Mouse (Mus musculus) midbrain, embryonic 11.5 days (tissue): ENCODE results near the gene Stk33. TPM values are rescaled to one million over a fixed set of nuclear protein-coding genes. Genes with fewer than 3 reads are reported as not detected.
A peak's percentile ranks its signal among the peaks of the same experiment; 100 is the strongest.

Experiments used
- ATAC-seq: fragments of 200-750 bp; cut with Nextera tagmentation; 2 replicates; pipeline ENCODE4 v1.8.0; 2017; ENCODE audit warnings: moderate TSS enrichment, moderate library complexity; ENCODE audit not compliant: low FRiP score
- DNase-seq: peaks from one replicate; pipeline ENCODE4 v3.0.0; 2015; ENCODE audit warnings: low spot score; ENCODE audit errors: missing footprints
- H3K27ac ChIP-seq: fragments of 300-500 bp; sonication (generic); 2 replicates; pipeline ENCODE4 v1.5.1; 2014; ENCODE audit warnings: low read depth, low read length
- H3K27me3 ChIP-seq: fragments of 300-500 bp; sonication (generic); 2 replicates; pipeline ENCODE4 v1.6.1; 2014; ENCODE audit warnings: mild to moderate bottlenecking, low read length, moderate library complexity, mixed read lengths; ENCODE audit not compliant: control insufficient read depth, insufficient read depth
- H3K36me3 ChIP-seq: fragments of 300-500 bp; sonication (generic); 2 replicates; pipeline ENCODE4 v1.6.1; 2014; ENCODE audit warnings: mild to moderate bottlenecking, low read length, moderate library complexity, mixed read lengths; ENCODE audit not compliant: control insufficient read depth, insufficient read depth
- H3K4me1 ChIP-seq: fragments of 300-500 bp; sonication (generic); 2 replicates; pipeline ENCODE4 v1.6.1; 2014; ENCODE audit warnings: low read length; ENCODE audit not compliant: control insufficient read depth, insufficient read depth
- H3K4me2 ChIP-seq: fragments of 300-500 bp; sonication (generic); 2 replicates; pipeline ENCODE4 v1.6.1; 2014; ENCODE audit warnings: mild to moderate bottlenecking, moderate library complexity
- H3K4me3 ChIP-seq: fragments of 300-500 bp; sonication (generic); 2 replicates; pipeline ENCODE4 v1.5.1; 2014; ENCODE audit warnings: low read depth, low read length
- H3K9ac ChIP-seq: fragments of 300-500 bp; sonication (generic); 2 replicates; pipeline ENCODE4 v1.6.1; 2014; ENCODE audit warnings: low read length
- H3K9me3 ChIP-seq: fragments of 300-500 bp; sonication (generic); 2 replicates; pipeline ENCODE4 v1.6.1; 2016; ENCODE audit warnings: low read length; ENCODE audit not compliant: control insufficient read depth
- WGBS: fragments of 180-500 bp; shearing (Covaris S2); extraction: QIAGEN DNeasy Blood & Tissue Kit; methylation state at CpG from one replicate; pipeline ENCODE4 v1.1.7; 2014; 5-methylcytosine and 5-hydroxymethylcytosine counted together
- polyA plus RNA-seq: library from polyadenylated mRNA; unstranded; fragments of >200 nt; fragmentation: Nextera tagmentation; extraction: Ambion mirVana; gene quantifications from 2 replicates; pipeline ENCODE4 v1.2.1, GENCODE M21; 2014

Gene Stk33
- polyA plus RNA-seq, 1 experiment from 2014 or later: 28.4 TPM

DNA sequence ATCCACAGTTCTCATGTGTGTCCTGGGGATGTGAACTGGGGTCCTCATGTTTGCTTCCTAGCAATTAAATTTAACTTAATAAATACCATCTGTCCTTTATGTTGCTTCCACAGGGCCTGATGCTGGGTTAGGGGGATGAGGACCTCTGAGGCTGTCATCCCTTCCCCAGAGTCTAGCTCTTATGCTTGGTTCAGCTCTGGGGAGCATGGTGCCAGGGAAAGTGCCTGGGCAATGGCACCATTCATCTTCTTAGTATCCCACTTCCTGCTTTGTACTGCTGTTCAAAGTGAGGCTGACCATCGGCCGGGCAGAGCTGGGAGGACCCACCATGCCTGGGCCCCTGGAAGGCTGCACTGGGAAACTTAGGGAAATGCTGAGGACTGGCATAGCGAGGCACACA is 163.7 kb downstream of the Stk33 start:
- DNase-seq (no peak), ATAC-seq (no peak)
- no peak overlapping the region for H3K4me3 ChIP-seq
- H3K27ac ChIP-seq: no peak overlapping the region
- no peak overlapping the region for H3K4me2 ChIP-seq
- H3K4me1 ChIP-seq: no peaks in the 10 kb centered on the region
- no peaks in the 10 kb centered on the region for H3K9me3 ChIP-seq
- H3K9ac ChIP-seq: no peak overlapping the region
- 82% methylated on average over 3 of the region's 3 CpGs for WGBS
- H3K27me3 ChIP-seq: no peaks in the 10 kb centered on the region
- no peaks in the 10 kb centered on the region for H3K36me3 ChIP-seq

DNA sequence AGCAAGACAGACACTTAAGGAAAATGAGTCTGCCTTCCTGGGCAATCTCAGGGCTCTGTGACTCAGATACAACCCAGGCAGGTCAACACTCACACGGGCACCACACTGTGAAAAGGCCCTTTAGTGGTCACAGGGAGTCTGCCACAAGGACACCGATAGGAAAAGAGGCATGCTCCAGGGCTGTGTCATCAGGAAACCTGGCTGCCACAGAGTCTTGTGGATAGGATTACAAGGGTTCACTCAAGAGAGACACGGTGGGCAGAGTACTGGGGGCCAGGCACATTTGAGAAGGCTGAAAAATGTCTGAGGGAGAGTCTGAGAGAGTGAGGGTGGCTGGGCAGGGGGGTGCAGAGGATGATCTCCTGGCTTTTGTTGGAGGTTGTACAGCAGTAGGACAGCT is 164.6 kb downstream of the Stk33 start:
- DNase-seq (no peak), ATAC-seq (no peak)
- Histone ChIP-seq H3K9ac (no peak overlapping the region), H3K4me2 (no peak overlapping the region), H3K27me3 (no peaks in the 10 kb centered on the region), H3K27ac (no peak overlapping the region), H3K4me3 (no peak overlapping the region), H3K9me3 (no peaks in the 10 kb centered on the region), H3K36me3 (no peaks in the 10 kb centered on the region), H3K4me1 (no peaks in the 10 kb centered on the region)
- 72% methylated on average over 3 of the region's 3 CpGs for WGBS

DNA sequence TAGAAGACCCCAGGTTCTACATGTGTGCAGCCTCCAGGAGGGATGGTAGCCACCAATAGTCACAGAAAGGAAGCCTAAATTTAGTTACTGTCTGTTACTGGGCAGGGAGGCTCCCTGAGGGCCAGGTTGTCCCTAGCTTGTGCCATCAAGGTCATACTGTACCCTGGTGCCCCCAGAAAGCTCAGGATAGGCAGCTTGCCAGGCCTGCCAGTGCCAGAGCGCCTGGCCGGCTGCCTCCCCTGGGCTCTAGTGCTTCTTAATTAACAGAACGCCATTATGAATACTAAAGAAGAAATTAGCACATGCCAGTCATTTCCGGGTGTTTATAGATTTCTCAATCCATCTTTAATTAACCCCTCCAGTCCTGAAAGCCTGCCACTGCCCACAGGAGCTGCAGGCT is 169.8 kb downstream of the Stk33 start:
- DNase-seq: no peak
- Histone ChIP-seq H3K4me2 (no peak overlapping the region), H3K4me3 (no peak overlapping the region), H3K27me3 (no peaks in the 10 kb centered on the region), H3K4me1 (no peaks in the 10 kb centered on the region), H3K9ac (no peak overlapping the region), H3K9me3 (no peaks in the 10 kb centered on the region), H3K27ac (no peak overlapping the region), H3K36me3 (no peaks in the 10 kb centered on the region)
- no peak for ATAC-seq
- 88% methylated on average over 4 of the region's 4 CpGs for WGBS

DNA sequence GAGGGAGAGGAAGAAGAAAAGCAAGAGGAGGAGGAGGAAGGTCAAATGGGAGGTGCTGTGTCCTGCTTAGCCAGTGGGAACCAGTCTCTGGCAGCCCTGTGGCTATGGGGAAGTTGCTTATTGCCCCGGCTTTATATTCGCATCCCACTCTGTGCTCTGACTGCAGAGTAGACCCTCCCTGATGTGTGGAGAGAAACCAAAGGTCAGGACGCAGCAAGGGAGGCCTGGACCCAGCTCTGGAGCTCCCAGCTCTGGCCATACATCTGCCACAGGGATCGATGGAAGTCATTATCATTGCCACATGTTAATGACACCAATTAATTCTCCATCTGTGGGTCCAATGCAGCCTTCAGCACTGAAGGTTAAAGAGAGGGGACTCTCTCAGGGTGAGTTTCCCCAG is 171.5 kb downstream of the Stk33 start:
- H3K4me3 ChIP-seq: no peak overlapping the region
- no peaks in the 10 kb centered on the region for H3K4me1 ChIP-seq
- DNase-seq: no peak
- peak; percentile 51 for ATAC-seq
- no peaks in the 10 kb centered on the region for H3K9me3 ChIP-seq
- no peak overlapping the region for H3K9ac ChIP-seq
- WGBS: 77% methylated on average over 4 of the region's 4 CpGs
- H3K36me3 ChIP-seq: no peaks in the 10 kb centered on the region
- H3K4me2 ChIP-seq: no peak overlapping the region
- H3K27ac ChIP-seq: no peak overlapping the region
- no peaks in the 10 kb centered on the region for H3K27me3 ChIP-seq

DNA sequence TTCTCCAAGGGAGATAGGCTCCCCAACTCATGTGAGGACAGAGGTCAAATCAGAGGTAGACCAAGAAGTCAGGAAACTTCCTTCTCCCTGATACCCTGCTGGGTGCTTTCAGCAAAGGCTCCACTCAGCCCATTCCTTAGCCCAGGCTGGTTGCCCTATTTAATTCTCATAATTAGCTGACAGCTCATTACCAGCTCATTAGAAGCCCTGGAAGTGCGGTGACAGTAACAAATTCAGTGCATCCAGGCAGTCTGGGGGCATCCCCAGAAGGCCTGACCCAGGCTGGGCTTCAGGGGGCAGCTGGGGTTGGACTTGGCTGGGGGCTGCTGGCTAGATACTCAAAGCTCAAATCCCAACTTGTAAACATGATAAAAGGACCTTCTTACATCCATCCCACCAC is 172.7 kb downstream of the Stk33 start:
- Histone ChIP-seq H3K9ac (no peak overlapping the region), H3K27ac (no peak overlapping the region), H3K4me2 (no peak overlapping the region), H3K36me3 (no peaks in the 10 kb centered on the region), H3K27me3 (no peaks in the 10 kb centered on the region), H3K4me1 (no peaks in the 10 kb centered on the region), H3K4me3 (no peak overlapping the region), H3K9me3 (no peaks in the 10 kb centered on the region)
- WGBS: 67% methylated on average over 1 of the region's 1 CpGs
- ATAC-seq (no peak), DNase-seq (no peak)

DNA sequence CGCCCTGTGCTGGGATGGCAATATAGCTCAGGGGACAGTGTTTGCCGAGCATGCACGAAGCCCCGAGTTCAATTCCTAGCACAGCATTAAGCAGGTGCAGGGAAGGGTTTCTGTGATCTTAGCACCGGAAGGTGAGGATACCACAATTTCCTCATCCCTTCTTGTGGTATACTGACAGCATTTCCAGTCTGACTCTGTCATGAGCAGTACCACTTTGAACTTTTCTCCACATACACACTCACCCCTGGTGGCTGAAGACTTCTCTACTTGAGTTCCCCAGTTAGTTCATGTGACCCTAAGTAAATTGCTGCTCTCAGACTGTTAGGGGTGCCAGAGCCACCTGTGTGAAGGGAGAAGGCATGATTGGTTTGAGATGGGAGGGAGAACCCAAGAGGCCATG is 173.3 kb downstream of the Stk33 start:
- no peak overlapping the region for H3K9ac ChIP-seq
- H3K4me2 ChIP-seq: no peak overlapping the region
- H3K36me3 ChIP-seq: no peaks in the 10 kb centered on the region
- no peak overlapping the region for H3K27ac ChIP-seq
- no peak overlapping the region for H3K4me3 ChIP-seq
- H3K27me3 ChIP-seq: no peaks in the 10 kb centered on the region
- no peaks in the 10 kb centered on the region for H3K9me3 ChIP-seq
- no peak for ATAC-seq
- no peak for DNase-seq
- no peaks in the 10 kb centered on the region for H3K4me1 ChIP-seq
- 94% methylated on average over 5 of the region's 5 CpGs for WGBS

DNA sequence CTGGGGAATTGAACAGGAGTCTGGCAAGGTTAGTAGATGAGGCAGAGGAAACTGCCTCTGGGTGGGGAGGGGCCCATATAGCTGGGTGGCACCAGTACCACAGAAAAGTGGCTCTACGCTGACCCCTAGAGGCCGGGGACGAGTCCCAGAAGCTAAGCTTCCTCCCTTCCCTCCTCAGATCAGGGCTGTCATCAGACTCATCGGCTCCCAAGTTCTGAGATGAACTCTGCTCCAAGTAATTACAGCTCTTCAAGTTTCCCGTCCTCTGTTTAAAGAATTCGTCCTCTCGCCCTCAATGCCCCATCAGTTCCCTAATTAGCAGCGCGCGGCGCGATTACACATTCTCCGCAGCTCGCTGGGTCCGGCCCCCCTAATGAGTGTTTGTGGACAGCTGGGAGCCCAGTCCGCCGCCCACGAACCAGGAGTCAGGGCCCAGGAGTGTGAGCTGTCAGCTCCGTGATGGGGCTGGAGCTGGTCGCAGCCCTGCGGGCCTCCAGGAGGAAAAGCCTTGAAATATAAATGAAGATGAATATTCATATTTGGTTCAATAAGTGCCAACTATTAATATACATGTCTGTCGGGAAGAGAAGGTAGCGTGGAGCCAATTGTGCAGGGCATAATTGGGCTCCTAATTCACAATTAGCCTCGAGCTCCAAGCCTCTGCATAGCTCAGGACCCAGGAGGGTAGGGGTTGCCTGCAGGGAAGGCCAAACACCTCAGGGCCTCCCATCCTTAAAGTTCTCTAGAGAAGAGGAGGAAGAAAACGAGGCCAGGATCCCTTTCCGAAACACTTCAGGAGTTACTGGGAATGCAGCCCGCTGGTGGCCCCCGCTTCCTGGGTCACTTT is 183.2 kb downstream of the Stk33 start:
- Histone ChIP-seq H3K4me3 (no peak overlapping the region), H3K36me3 (no peaks in the 10 kb centered on the region), H3K4me2 (peak overlapping the region; percentile 35), H3K4me1 (peaks cover 5% of the 10 kb centered on the region; the same call in 1 of the 2 replicates), H3K9me3 (no peaks in the 10 kb centered on the region), H3K27me3 (no peaks in the 10 kb centered on the region), H3K9ac (peak overlapping the region; percentile 51; the same call in 1 of the 2 replicates), H3K27ac (no peak overlapping the region)
- 22% methylated on average over 28 of the region's 28 CpGs for WGBS
- ATAC-seq: peak; percentile 87
- peak; percentile 93 for DNase-seq

DNA sequence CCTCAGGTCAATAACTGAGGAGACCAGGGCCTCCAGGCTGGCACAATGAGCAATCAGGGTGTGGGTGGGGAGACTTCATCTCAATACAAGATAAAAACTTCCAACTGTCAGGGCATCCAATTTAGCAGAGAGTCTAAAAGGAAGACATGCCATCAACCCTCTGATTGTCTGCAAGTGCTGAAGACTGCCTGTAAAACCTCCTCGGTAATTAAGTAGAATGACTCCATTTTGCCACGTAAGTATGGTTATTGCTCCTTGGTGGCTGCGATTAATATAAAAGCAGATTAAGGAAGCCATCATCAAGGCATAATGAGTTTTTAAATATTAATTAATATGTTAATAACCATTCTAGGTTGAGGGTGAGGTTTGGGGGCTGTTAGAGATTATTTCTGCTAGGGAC is 187.5 kb downstream of the Stk33 start:
- no peaks in the 10 kb centered on the region for H3K9me3 ChIP-seq
- DNase-seq: no peak
- no peak overlapping the region for H3K4me3 ChIP-seq
- H3K36me3 ChIP-seq: no peaks in the 10 kb centered on the region
- WGBS: 93% methylated on average over 3 of the region's 3 CpGs
- H3K4me2 ChIP-seq: no peak overlapping the region
- no peaks in the 10 kb centered on the region for H3K27me3 ChIP-seq
- no peak overlapping the region for H3K9ac ChIP-seq
- no peak for ATAC-seq
- H3K27ac ChIP-seq: no peak overlapping the region
- H3K4me1 ChIP-seq: peaks cover 5% of the 10 kb centered on the region; the same call in 1 of the 2 replicates

DNA sequence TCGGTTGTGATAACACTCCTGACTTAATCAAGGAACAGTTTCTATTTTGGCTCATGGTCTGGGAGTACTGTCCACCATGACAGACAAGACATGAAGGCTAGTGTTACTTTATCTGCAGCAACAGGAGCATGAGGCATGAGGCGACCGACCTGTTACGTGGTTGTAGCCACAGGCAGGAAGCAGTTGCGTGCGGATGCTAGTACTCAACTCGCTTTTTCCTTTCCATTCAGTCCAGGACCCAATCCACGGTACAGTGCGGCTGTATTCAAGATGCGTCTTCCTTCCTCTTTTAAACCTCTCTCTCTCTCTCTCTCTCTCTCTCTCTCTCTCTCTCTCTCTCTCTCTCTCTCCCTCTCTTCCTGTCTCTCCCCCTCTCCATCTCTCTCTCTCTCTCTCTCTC is 194.1 kb downstream of the Stk33 start:
- Histone ChIP-seq H3K4me3 (no peak overlapping the region), H3K27me3 (no peaks in the 10 kb centered on the region), H3K9me3 (no peaks in the 10 kb centered on the region), H3K4me2 (no peak overlapping the region), H3K9ac (no peak overlapping the region), H3K36me3 (no peaks in the 10 kb centered on the region), H3K27ac (no peak overlapping the region), H3K4me1 (peaks cover 16% of the 10 kb centered on the region)
- ATAC-seq: no peak
- 96% methylated on average over 10 of the region's 10 CpGs for WGBS
- DNase-seq: no peak
